Mouse (Mus musculus) liver, embryonic 12.5 days (tissue): Measurements from ENCODE around the gene Duxf3. TPM values are rescaled to one million over a fixed set of nuclear protein-coding genes. Genes with fewer than 3 reads are reported as not detected.
"Not testable (repeated sequence)": the region's sequence is repeated elsewhere in the genome, so short reads cannot be mapped to it uniquely, and the experiment has no call there.

Source experiments
- ATAC-seq: fragments of 200-750 bp; cut with Nextera tagmentation; 2 replicates; pipeline ENCODE4 v1.8.0; 2017; ENCODE audit warnings: moderate number of reproducible peaks, mild to moderate bottlenecking, moderate library complexity
- H3K27ac ChIP-seq: fragments of 300-500 bp; sonication (generic); 2 replicates; pipeline ENCODE4 v1.5.1; 2016; ENCODE audit warnings: mild to moderate bottlenecking
- H3K27me3 ChIP-seq: fragments of 300-500 bp; sonication (generic); replicated peaks from 2 replicates; pipeline ENCODE4 v1.6.1; 2016; ENCODE audit warnings: mild to moderate bottlenecking, moderate library complexity
- H3K36me3 ChIP-seq: fragments of 300-500 bp; sonication (generic); 2 replicates; pipeline ENCODE4 v1.6.1; 2016; ENCODE audit warnings: mild to moderate bottlenecking, moderate library complexity
- H3K4me1 ChIP-seq: fragments of 300-500 bp; sonication (generic); 2 replicates; pipeline ENCODE4 v1.6.1; 2016
- H3K4me2 ChIP-seq: fragments of 300-500 bp; sonication (generic); 2 replicates; pipeline ENCODE4 v1.6.1; 2016; ENCODE audit warnings: mild to moderate bottlenecking, moderate library complexity
- H3K4me3 ChIP-seq: fragments of 300-500 bp; sonication (generic); 2 replicates; pipeline ENCODE4 v1.5.1; 2016; ENCODE audit warnings: mild to moderate bottlenecking, moderate library complexity
- H3K9ac ChIP-seq: fragments of 300-500 bp; sonication (generic); 2 replicates; pipeline ENCODE4 v1.6.1; 2016; ENCODE audit warnings: mild to moderate bottlenecking, moderate library complexity
- H3K9me3 ChIP-seq: fragments of 300-500 bp; sonication (generic); replicated peaks from 2 replicates; pipeline ENCODE4 v1.6.1; 2016; ENCODE audit warnings: mild to moderate bottlenecking, moderate library complexity
- WGBS: fragments of 180-500 bp; shearing (Covaris S2); methylation state at CpG from one replicate; pipeline ENCODE4 v1.1.7; 2016; ENCODE audit not compliant: insufficient replicate concordance; 5-methylcytosine and 5-hydroxymethylcytosine counted together
- polyA plus RNA-seq: library from polyadenylated mRNA; unstranded; fragments of >200 nt; fragmentation: Nextera tagmentation; extraction: Ambion mirVana; gene quantifications from 2 replicates; pipeline ENCODE4 v1.2.1, GENCODE M21; 2016

Gene Duxf3
- polyA plus RNA-seq, 1 experiment from 2014 or later: not detected

GRCm38 (mm10) chr10:58231779-58232640 is 465 bp downstream of the Duxf3 start:
- not testable (repeated sequence) for H3K9ac ChIP-seq, H3K4me3 ChIP-seq, H3K4me1 ChIP-seq, H3K36me3 ChIP-seq, H3K27me3 ChIP-seq, H3K4me2 ChIP-seq, H3K27ac ChIP-seq
- WGBS: 77% methylated on average over 35 of the region's 35 CpGs
- H3K9me3 ChIP-seq: peaks cover 19% of the 10 kb centered on the region
- peak; percentile 73 for ATAC-seq

GRCm38 (mm10) chr10:58231088-58231487 is 1.4 kb downstream of the Duxf3 start:
- H3K4me2 ChIP-seq, H3K27me3 ChIP-seq, H3K9ac ChIP-seq, H3K36me3 ChIP-seq, H3K4me1 ChIP-seq, H3K27ac ChIP-seq, H3K4me3 ChIP-seq: not testable (repeated sequence)
- peaks cover 19% of the 10 kb centered on the region for H3K9me3 ChIP-seq
- WGBS: 71% methylated on average over 5 of the region's 7 CpGs
- ATAC-seq: peak; percentile 36

- not testable (repeated sequence) for ATAC-seq, H3K36me3 ChIP-seq, H3K27me3 ChIP-seq, H3K4me3 ChIP-seq, H3K27ac ChIP-seq, H3K9ac ChIP-seq, H3K4me1 ChIP-seq, H3K4me2 ChIP-seq
- WGBS: 45% methylated on average over 3 of the region's 3 CpGs
- peaks cover 19% of the 10 kb centered on the region for H3K9me3 ChIP-seq
Observed at GRCm38 (mm10) chr10:58230021-58230420, 2.5 kb downstream of the Duxf3 start.

- not testable (repeated sequence) for H3K4me3 ChIP-seq, H3K36me3 ChIP-seq, ATAC-seq, H3K9ac ChIP-seq, H3K27ac ChIP-seq, H3K27me3 ChIP-seq, H3K4me2 ChIP-seq, H3K4me1 ChIP-seq
- 66% methylated on average over 2 of the region's 6 CpGs for WGBS
- peaks cover 19% of the 10 kb centered on the region for H3K9me3 ChIP-seq
Observed at GRCm38 (mm10) chr10:58227798-58228197, 4.7 kb downstream of the Duxf3 start.

GRCm38 (mm10) chr10:58226357-58226756 is 6.1 kb downstream of the Duxf3 start:
- not testable (repeated sequence) for H3K27ac ChIP-seq, H3K36me3 ChIP-seq, H3K9me3 ChIP-seq, H3K9ac ChIP-seq, H3K4me1 ChIP-seq, ATAC-seq, H3K4me2 ChIP-seq, H3K4me3 ChIP-seq, H3K27me3 ChIP-seq
- WGBS: 62% methylated on average over 4 of the region's 4 CpGs

GRCm38 (mm10) chr10:58224827-58225785 is 7.4 kb downstream of the Duxf3 start, which contains the start of gene AW822073:
TSS of gene AW822073 (minus strand) at chr10:58224930.
- H3K9ac ChIP-seq, ATAC-seq, H3K4me3 ChIP-seq, H3K9me3 ChIP-seq, H3K4me1 ChIP-seq, H3K27me3 ChIP-seq, H3K4me2 ChIP-seq, H3K27ac ChIP-seq, H3K36me3 ChIP-seq: not testable (repeated sequence)
- 66% methylated on average over 18 of the region's 18 CpGs for WGBS

GRCm38 (mm10) chr10:58223972-58224805 is 8.3 kb downstream of the Duxf3 start:
- not testable (repeated sequence) for H3K9me3 ChIP-seq, H3K36me3 ChIP-seq, H3K4me2 ChIP-seq, H3K4me1 ChIP-seq, H3K9ac ChIP-seq, H3K27me3 ChIP-seq, ATAC-seq, H3K4me3 ChIP-seq, H3K27ac ChIP-seq
- WGBS: 71% methylated on average over 31 of the region's 31 CpGs

- not testable (repeated sequence) for H3K27ac ChIP-seq, H3K36me3 ChIP-seq, H3K9ac ChIP-seq, H3K4me3 ChIP-seq, ATAC-seq, H3K4me2 ChIP-seq, H3K9me3 ChIP-seq, H3K4me1 ChIP-seq, H3K27me3 ChIP-seq
- 59% methylated on average over 4 of the region's 6 CpGs for WGBS
Observed at GRCm38 (mm10) chr10:58223161-58223560, 9.3 kb downstream of the Duxf3 start.

GRCm38 (mm10) chr10:58221571-58221970 is 10.9 kb downstream of the Duxf3 start:
- not testable (repeated sequence) for H3K27me3 ChIP-seq, H3K4me1 ChIP-seq, H3K9ac ChIP-seq, H3K27ac ChIP-seq, H3K36me3 ChIP-seq, H3K4me3 ChIP-seq, H3K4me2 ChIP-seq, ATAC-seq, H3K9me3 ChIP-seq
- 76% methylated on average over 2 of the region's 2 CpGs for WGBS

GRCm38 (mm10) chr10:58220726-58221125 is 11.7 kb downstream of the Duxf3 start:
- 68% methylated on average over 6 of the region's 6 CpGs for WGBS
- Histone ChIP-seq H3K9me3 (0 out of 2 replicates have a peak, but pooled peaks cover 3% of the 10 kb centered on the region), H3K27me3 (no peaks in the 10 kb centered on the region), H3K9ac (no peak overlapping the region), H3K36me3 (no peaks in the 10 kb centered on the region), H3K27ac (no peak overlapping the region), H3K4me2 (no peak overlapping the region), H3K4me1 (no peaks in the 10 kb centered on the region), H3K4me3 (no peak overlapping the region)
- no peak for ATAC-seq

GRCm38 (mm10) chr10:58217366-58217765 is 15.1 kb downstream of the Duxf3 start:
- H3K36me3 ChIP-seq: no peaks in the 10 kb centered on the region
- no peak overlapping the region for H3K9ac ChIP-seq
- H3K27ac ChIP-seq: no peak overlapping the region
- no peaks in the 10 kb centered on the region for H3K27me3 ChIP-seq
- 0 out of 2 replicates have a peak, but pooled peaks cover 6% of the 10 kb centered on the region for H3K9me3 ChIP-seq
- no peak overlapping the region for H3K4me2 ChIP-seq
- no peaks in the 10 kb centered on the region for H3K4me1 ChIP-seq
- no peak for ATAC-seq
- WGBS: 56% methylated on average over 3 of the region's 3 CpGs
- no peak overlapping the region for H3K4me3 ChIP-seq
